Mouse (Mus musculus): ENCODE measurements around the gene Cfap45.

Cfap45 gene

DNA sequence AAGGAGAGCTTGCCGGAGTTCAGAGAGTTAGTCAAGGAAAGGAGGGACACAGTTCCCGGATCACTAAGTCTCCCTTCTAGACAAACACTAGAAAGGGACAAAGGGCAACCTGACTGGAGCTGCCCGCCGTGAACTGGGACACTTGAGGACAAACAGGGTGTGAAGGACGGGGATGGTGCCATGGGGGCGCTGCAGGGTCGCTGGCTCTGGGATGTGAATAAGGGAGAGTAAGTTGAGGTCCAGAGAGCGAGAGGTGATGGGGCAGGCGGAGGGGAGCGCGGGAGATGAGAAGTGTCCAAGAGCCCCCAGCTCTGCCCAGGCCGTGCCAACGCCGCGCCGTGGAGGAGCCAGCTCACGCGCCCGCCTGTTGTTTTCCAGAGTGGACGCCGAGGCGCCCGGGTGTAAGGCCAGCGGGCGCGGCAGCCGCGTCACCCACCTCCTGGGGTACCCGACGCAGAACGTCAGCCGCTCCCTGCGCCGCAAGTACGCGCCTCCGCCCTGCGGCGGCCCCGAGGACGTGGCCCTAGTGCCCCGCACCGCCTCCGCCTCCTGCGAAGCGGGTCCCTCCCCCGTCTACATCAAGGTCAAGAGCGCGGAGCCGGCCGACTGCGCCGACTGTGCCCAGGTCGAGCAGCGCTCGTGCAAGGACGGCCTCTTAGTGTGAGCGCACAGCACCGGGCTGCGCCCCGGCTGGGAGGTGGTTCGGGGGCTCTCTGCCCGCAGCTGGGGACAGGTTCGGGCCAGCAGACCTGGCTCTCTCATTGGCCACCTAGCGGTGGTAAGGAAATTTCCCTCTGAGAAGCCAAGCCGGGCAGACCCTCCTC, 42.3 kb downstream of the Cfap45 start:
- DNase-seq (ENCODE audit: low spot score): peak; percentile 44

DNA sequence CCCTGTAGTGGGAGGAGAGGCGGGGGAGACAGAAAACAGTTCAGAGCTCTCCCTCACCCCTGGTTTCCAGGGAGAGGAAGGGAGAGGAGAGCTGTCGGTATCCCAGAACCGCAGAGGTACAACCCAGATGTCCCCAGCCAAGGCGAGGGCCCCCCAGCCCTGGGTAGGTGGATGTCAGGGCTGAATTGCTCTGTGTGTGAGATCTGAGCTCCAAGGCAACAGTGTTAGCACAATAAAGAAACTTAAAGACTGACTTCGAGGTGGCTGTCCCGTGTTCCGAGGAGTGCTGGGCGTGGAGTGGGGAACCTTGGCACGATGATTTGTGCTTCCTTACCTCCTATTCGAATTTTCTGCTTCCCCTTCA, 42.8 kb downstream of the Cfap45 start:
- no peak for DNase-seq (ENCODE audit: low spot score)

DNA sequence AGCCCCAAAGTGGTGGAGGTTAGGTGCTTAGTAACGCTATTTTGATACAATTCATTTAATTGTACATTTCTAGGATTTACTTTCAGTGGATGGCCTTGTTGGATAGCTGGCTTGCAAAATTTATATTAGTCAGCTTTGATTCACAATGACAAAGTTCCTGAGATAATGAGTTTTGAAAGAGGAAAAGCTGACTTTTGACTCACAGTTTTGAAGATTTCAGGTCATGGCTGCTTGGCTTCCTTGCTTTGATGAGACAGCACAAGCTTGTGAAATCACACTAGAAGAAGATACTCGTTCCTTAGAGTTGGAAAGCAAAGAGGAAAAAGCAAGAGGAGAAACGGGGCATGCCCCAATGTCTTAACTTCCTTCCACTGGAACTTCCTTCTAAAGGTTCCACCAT, 45.5 kb downstream of the Cfap45 start:
- no peak for DNase-seq (ENCODE audit: low spot score)

DNA sequence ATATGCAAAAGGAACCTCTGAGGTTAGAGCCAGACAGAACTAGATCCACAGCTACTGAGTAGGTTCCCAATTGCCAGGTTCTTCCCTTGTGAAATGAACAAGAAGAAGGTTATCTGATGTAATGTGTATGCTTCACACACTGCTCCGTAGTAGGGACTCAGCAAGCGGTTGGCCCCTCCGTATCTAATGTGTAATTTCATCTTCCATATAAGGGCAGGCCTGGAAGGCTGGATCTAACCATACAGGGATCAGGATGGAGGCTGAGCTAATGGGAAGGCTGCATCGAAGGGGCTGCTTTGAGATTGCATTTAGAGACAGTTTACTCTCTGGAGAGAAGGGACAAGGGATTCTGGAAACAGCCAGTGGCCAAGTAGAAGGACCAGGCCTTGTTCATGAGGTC, 47.2 kb downstream of the Cfap45 start:
- DNase-seq (ENCODE audit: low spot score): no peak

DNA sequence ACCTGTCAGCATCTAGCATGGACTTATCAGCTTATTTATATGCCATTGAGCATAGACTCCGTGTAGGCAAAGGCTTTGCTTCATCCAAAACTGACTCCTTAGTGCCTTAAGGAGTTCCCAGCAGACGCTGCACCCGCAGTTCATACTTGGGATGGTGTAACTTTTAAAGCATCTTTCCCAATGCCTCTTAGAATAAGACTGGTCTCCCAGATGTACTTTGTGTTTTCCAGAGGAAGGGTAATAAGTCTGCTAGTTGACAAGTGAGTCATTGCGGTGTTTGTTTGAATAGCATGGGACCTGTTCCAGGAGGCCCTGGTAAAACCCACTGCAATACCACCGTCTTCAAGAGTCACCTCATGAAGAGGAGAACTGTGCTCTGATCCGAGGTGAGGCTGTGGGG, 59.5 kb downstream of the Cfap45 start:
- no peak for DNase-seq (ENCODE audit: low spot score)

DNA sequence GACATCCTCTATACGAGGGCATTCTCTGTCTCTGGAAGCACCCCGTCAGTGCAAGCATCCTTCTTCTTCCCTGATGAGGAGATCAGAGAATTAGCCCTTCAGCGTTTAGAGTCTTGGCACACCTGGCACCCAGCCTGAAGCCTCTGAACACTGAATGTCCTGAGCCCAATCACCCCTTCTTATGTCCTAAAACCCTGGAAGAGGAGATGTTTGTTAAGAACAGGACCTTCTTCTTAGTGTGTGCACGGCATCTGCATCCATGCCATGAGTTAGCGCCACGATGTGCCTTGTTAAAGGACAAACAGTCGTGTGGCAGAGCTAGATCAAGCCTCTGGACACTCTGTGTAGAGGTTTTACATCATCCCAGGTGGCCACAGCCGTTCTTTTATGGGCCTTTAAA, 61.8 kb downstream of the Cfap45 start:
- no peak for DNase-seq (ENCODE audit: low spot score)

DNA sequence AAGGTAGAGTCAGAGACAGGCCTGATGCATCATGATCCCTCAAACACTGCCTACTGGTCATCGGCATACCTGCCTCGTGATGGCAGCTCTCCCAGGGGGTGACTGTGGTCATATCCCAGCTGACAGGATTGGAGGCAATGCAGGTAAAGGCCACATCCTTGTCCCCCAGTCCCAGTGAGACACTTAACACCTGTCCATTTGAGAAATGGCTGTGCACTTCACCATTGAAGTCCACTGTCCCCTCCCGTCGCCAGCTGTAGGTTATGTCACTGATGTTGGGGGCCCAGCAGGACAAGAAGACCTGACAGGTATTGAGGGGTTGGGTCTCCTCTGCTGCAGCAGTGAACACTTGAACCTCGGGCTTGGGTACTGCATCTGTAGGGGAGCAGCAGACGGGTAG, 63.7 kb downstream of the Cfap45 start:
- no peak for DNase-seq (ENCODE audit: low spot score)

DNA sequence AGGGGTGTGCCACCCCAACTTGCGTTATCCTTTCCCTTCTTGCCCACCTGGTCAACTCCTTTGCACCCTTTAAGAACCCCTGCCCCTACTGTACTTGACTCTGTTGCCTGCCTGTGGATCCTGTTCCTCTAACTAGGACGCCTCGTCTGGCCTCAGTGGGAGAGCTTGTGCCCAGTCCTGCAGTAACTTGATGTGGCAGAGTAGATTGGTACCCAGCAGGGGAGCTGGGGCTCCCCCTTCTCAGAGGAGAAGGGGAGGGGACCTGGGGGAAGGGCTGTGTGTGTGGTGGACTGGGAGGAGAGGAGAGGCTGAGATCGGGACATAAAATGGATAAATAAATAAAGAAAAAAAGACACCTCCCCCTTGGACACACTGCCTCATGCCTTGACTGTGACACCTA, 64.4 kb downstream of the Cfap45 start:
- no peak for DNase-seq (ENCODE audit: low spot score)

DNA sequence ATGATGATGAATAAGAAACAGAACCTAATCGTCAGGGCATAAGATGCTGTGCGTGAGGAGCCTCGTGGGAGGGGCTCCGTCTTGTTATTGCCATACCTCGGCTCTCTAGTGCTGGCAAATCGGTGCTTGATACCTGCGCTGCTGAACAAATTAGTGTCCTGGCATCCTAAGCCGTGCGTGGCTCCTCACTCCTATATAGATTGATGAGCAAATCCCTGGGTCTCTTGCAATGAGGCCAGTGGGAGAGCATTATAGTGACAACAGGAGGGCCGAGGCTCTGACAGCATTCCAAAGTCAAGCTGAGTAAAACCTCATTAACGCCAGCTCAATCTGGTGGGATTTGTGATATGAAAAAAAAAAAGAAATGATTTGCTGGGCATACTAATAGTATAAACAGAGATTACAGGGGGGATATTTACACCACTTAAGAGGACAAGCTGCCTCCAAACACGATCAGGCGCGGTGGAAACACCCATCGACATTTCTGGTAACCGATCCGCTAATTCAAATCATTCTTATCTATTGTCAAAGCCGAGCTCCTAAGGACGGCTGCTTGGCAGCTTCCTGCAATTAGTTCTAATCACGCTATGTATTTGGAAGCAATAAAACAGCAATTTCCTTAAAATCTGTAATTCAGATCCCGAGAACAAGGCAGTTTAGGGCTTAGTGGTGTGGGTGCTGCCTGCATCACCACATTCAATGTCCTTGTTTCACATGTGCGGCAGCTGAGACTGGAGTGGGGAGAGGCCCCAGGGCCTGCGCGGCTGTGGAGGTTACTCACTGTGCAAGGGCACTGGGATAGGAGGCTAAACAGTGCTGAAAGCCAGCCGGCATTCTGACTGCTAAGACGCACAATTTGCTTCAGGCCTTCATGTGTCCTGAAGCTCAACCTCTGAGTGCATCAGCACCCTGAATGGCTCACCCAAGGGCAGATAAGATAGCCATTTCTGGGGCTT, 65.3 kb downstream of the Cfap45 start:
- DNase-seq (ENCODE audit: low spot score): no peak

DNA sequence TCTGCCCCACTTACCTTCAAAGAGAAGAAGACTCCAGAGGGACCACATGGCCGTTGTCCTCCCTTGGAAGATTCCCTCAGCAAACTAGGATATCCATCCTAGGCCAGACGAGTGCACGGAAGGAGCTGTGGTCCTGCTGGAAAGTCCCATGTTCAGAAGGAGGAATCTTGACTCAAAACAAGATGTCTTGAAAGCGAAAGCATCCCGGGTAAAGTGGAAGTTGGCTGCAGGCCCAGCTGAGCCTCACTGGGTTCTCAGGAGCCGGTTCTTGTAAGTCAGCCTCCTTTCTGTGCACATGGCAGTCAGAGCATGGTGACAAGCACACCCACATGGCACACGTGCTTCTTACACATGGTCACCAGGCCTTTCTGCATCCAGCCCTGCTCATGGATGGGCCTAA, 69.8 kb downstream of the Cfap45 start, which contains the start of gene Slamf8:
TSS of gene Slamf8 (minus strand) at position 184 of the 400 bp plus-strand sequence.
- DNase-seq (ENCODE audit: low spot score): no peak

DNA sequence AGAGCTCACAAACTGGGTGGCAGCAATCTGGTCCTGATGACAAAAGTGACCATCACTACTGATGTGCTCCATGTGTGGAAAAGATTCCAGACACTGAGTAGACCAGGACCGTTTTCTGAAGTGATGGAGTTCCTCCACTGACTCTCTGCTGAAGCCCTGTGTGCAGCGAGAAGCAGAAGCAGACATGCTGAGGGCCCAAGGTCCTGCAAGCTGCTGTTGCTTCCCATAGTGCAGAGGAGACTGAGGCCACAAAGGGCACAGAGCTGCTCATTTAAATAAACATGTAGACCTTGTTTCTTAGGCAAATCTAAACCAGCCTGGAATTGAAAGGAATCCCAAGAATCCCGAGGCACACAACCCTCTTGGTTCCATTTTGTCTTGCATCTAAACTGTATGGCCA, 72.7 kb downstream of the Cfap45 start:
- DNase-seq (ENCODE audit: low spot score): no peak

DNA sequence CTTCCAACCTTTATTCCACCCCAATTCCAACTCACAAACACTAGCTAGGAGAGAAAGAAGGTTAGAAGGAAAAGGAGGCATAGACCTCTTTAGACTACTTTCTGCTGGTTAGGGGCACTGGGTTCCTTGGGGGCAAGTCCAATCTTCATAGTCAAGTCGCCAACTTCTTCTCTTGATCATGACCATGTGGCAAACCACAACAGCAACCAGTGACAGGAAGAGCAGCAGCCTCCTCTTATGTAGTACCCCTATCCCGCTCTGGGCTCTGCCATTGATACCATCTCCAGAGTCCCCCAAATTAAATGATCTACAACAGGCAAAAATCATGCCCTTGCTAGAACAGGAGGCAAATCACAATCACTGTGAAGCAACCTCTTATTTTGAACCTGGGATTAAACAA, 73.4 kb downstream of the Cfap45 start:
- DNase-seq (ENCODE audit: low spot score): no peak

DNA sequence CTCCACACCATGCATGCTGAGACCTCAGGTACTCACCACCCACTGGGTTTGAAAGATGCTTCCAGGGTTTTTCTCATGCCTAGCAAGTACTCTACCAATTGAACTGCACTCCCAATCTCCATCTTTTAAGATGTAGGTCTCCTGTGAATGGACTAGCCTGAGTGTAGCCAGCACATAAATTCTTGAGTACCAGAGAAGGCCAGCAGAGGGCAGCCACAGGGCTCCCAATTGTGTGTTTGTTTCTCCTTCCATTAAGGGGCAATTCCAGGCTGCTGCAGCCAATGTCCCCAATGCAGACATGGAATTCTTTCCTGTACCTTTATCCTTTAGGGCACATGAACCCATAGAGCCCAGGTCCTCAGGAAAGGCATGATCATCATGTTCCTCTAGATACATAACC, 73.9 kb downstream of the Cfap45 start:
- no peak for DNase-seq (ENCODE audit: low spot score)

Measured in testis, postnatal 14 days (tissue).